ENCODE assay signal across 8 mouse cellular contexts in the genomic region with DNA sequence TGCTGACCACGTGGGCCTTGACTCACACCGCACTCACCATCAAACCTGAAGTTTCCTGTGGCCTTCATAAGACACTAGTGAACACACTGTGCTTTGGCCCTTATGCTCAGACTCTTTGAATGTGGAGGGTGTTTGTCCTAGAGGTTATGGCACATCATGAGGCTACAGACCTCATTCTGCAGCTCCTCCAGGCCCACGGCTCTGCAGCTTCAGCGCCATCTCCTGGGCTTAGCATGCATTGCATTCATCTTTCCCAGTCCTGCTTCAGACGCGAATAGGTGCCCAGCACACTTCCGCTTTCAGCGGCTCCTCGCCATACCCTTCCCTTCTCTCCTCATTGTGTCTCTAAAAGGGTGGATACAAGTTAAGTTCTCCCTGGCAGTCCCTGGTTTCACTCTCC. TPM values are rescaled to one million over a fixed set of nuclear protein-coding genes. Genes with fewer than 3 reads are reported as not detected.
DNase-seq lines count a peak whose midpoint lies in the region; ATAC-seq lines count a peak whose summit lies in the region.

No protein-coding gene starts in this region.

- peak overlapping the region; percentile 42; the same call in 1 of the 2 replicates for H3K27ac ChIP-seq in heart, embryonic 10.5 days
- no peak overlapping the region for H3K27ac ChIP-seq in kidney, embryonic 16.5 days (ENCODE audit: low read length)
- no peak overlapping the region for H3K27ac ChIP-seq in limb, embryonic 15.5 days
- H3K27ac ChIP-seq in neural tube, embryonic 12.5 days = no peak overlapping the region

- peaks cover 29% of the 10 kb centered on the region for H3K4me1 ChIP-seq in heart, embryonic 10.5 days
- no peaks in the 10 kb centered on the region for H3K4me1 ChIP-seq in kidney, embryonic 16.5 days (ENCODE audit: insufficient read depth, low read length)
- no peaks in the 10 kb centered on the region; the same call in 1 of the 2 replicates for H3K4me1 ChIP-seq in limb, embryonic 15.5 days
- H3K4me1 ChIP-seq in neural tube, embryonic 12.5 days = no peaks in the 10 kb centered on the region

- H3K9me3 ChIP-seq in heart, embryonic 10.5 days = no peaks in the 10 kb centered on the region
- no peaks in the 10 kb centered on the region for H3K9me3 ChIP-seq in kidney, embryonic 16.5 days (ENCODE audit: low read length)
- H3K9me3 ChIP-seq in limb, embryonic 15.5 days = no peaks in the 10 kb centered on the region
- H3K9me3 ChIP-seq in neural tube, embryonic 12.5 days = no peaks in the 10 kb centered on the region

- H3K4me2 ChIP-seq in kidney, embryonic 16.5 days (replicated peaks; ENCODE audit: low read depth, low read length) = peak overlapping the region; percentile 39; the same call in 1 of the 2 replicates
- H3K4me2 ChIP-seq in limb, embryonic 15.5 days = peak overlapping the region; percentile 27; the same call in 1 of the 2 replicates
- peak overlapping the region; percentile 45 for H3K4me2 ChIP-seq in neural tube, embryonic 12.5 days (replicated peaks)

- peak overlapping the region; percentile 46; the same call in 1 of the 2 replicates for H3K9ac ChIP-seq in kidney, embryonic 16.5 days (replicated peaks; ENCODE audit: low read length)
- H3K9ac ChIP-seq in limb, embryonic 15.5 days = no peak overlapping the region
- no peak overlapping the region for H3K9ac ChIP-seq in neural tube, embryonic 12.5 days

- peak; percentile 63 for DNase-seq in thymus, postnatal 4 days
- no peak for DNase-seq in thymus, postnatal 25 days
- peak; percentile 80 for DNase-seq in embryo, embryonic 9.5 days (ENCODE audit: extremely low spot score)
- DNase-seq in heart, embryonic 10.5 days (ENCODE audit: low spot score) = peak; percentile 84

- H3K36me3 ChIP-seq in heart, embryonic 10.5 days = no peaks in the 10 kb centered on the region
- H3K36me3 ChIP-seq in kidney, embryonic 16.5 days (ENCODE audit: insufficient read depth, low read length) = no peaks in the 10 kb centered on the region
- peaks cover 17% of the 10 kb centered on the region for H3K36me3 ChIP-seq in limb, embryonic 15.5 days
- H3K36me3 ChIP-seq in neural tube, embryonic 12.5 days = no peaks in the 10 kb centered on the region

- ATAC-seq in kidney, embryonic 16.5 days (ENCODE audit: low FRiP score, low TSS enrichment) = no peak
- no peak for ATAC-seq in limb, embryonic 15.5 days (ENCODE audit: insufficient number of reproducible peaks, low FRiP score, low TSS enrichment, low read depth)
- ATAC-seq in neural tube, embryonic 12.5 days (ENCODE audit: low FRiP score, low read depth) = 0 out of 2 replicates have a peak, but pooled peaks have one; percentile 56
- no peak for ATAC-seq in activated CD4-positive, CD25-positive, alpha-beta regulatory T cell, adult 4 months

- H3K27me3 ChIP-seq in heart, embryonic 10.5 days (ENCODE audit: insufficient read depth, poor library complexity, severe bottlenecking) = peaks cover 21% of the 10 kb centered on the region; the same call in 1 of the 2 replicates
- no peaks in the 10 kb centered on the region for H3K27me3 ChIP-seq in kidney, embryonic 16.5 days (ENCODE audit: insufficient read depth, low read length)
- 0 out of 2 replicates have a peak, but pooled peaks cover 3% of the 10 kb centered on the region for H3K27me3 ChIP-seq in limb, embryonic 15.5 days
- H3K27me3 ChIP-seq in neural tube, embryonic 12.5 days (replicated peaks) = no peaks in the 10 kb centered on the region

- peak overlapping the region; percentile 43 for H3K4me3 ChIP-seq in heart, embryonic 10.5 days
- no peak overlapping the region for H3K4me3 ChIP-seq in kidney, embryonic 16.5 days (ENCODE audit: low read length)
- H3K4me3 ChIP-seq in limb, embryonic 15.5 days = no peak overlapping the region
- H3K4me3 ChIP-seq in neural tube, embryonic 12.5 days = no peak overlapping the region

- WGBS in heart, embryonic 10.5 days = 24% methylated on average over 9 of the region's 9 CpGs
- 29% methylated on average over 9 of the region's 9 CpGs for WGBS in kidney, embryonic 16.5 days
- 25% methylated on average over 9 of the region's 9 CpGs for WGBS in limb, embryonic 15.5 days
- 28% methylated on average over 9 of the region's 9 CpGs for WGBS in neural tube, embryonic 12.5 days

RNA-seq across cellular contexts. Expression of gene Gdf2, which starts 1.7 kb away (rescaled TPM):
- 0.69 and 4.3 TPM in 2 replicates for polyA plus RNA-seq in heart, embryonic 10.5 days (2016; fragmentation: Nextera tagmentation; extraction: Ambion mirVana)
- 0.08 TPM in 1 of 2 replicates, not detected in the other for polyA plus RNA-seq in kidney, embryonic 16.5 days (2015; fragmentation: Nextera tagmentation; extraction: Ambion mirVana)
- not detected in 2 replicates for polyA plus RNA-seq in limb, embryonic 15.5 days (2015; fragmentation: Nextera tagmentation; extraction: Ambion mirVana)
- not detected in 2 replicates for polyA plus RNA-seq in neural tube, embryonic 12.5 days (2016; fragmentation: Nextera tagmentation; extraction: Ambion mirVana)
- not detected for polyA plus RNA-seq in activated CD4-positive, CD25-positive, alpha-beta regulatory T cell, adult 4 months (2017; shearing (Covaris generic))

RNA-seq across cellular contexts. Expression of gene Rbp3, which starts 14.7 kb away (rescaled TPM):
- polyA plus RNA-seq in heart, embryonic 10.5 days (2016; fragmentation: Nextera tagmentation; extraction: Ambion mirVana) = 0.05 and 0.36 TPM in 2 replicates
- polyA plus RNA-seq in kidney, embryonic 16.5 days (2015; fragmentation: Nextera tagmentation; extraction: Ambion mirVana) = not detected in 2 replicates
- polyA plus RNA-seq in limb, embryonic 15.5 days (2015; fragmentation: Nextera tagmentation; extraction: Ambion mirVana) = not detected in 2 replicates
- polyA plus RNA-seq in neural tube, embryonic 12.5 days (2016; fragmentation: Nextera tagmentation; extraction: Ambion mirVana) = not detected in 2 replicates
- polyA plus RNA-seq in activated CD4-positive, CD25-positive, alpha-beta regulatory T cell, adult 4 months (2017; shearing (Covaris generic)) = not detected

RNA-seq across cellular contexts. Expression of gene Gdf10, which starts 15.7 kb away (rescaled TPM):
- polyA plus RNA-seq in heart, embryonic 10.5 days (2016; fragmentation: Nextera tagmentation; extraction: Ambion mirVana) = 0.32 and 2.8 TPM in 2 replicates
- polyA plus RNA-seq in kidney, embryonic 16.5 days (2015; fragmentation: Nextera tagmentation; extraction: Ambion mirVana) = 2.9 and 4.0 TPM in 2 replicates
- 30.3 and 33.8 TPM in 2 replicates for polyA plus RNA-seq in limb, embryonic 15.5 days (2015; fragmentation: Nextera tagmentation; extraction: Ambion mirVana)
- polyA plus RNA-seq in neural tube, embryonic 12.5 days (2016; fragmentation: Nextera tagmentation; extraction: Ambion mirVana) = 12.5 and 14.6 TPM in 2 replicates
- not detected for polyA plus RNA-seq in activated CD4-positive, CD25-positive, alpha-beta regulatory T cell, adult 4 months (2017; shearing (Covaris generic))

RNA-seq across cellular contexts. Expression of gene Zfp488, which starts 39.4 kb away (rescaled TPM):
- 0.03 and 0.12 TPM in 2 replicates for polyA plus RNA-seq in heart, embryonic 10.5 days (2016; fragmentation: Nextera tagmentation; extraction: Ambion mirVana)
- not detected in 2 replicates for polyA plus RNA-seq in kidney, embryonic 16.5 days (2015; fragmentation: Nextera tagmentation; extraction: Ambion mirVana)
- 0.15 and 0.28 TPM in 2 replicates for polyA plus RNA-seq in limb, embryonic 15.5 days (2015; fragmentation: Nextera tagmentation; extraction: Ambion mirVana)
- polyA plus RNA-seq in neural tube, embryonic 12.5 days (2016; fragmentation: Nextera tagmentation; extraction: Ambion mirVana) = 0.04 and 0.18 TPM in 2 replicates
- not detected for polyA plus RNA-seq in activated CD4-positive, CD25-positive, alpha-beta regulatory T cell, adult 4 months (2017; shearing (Covaris generic))
